Mouse (Mus musculus) gastrocnemius, postnatal 10 days (tissue): Measurements from ENCODE around the gene 3830406C13Rik. TPM values are rescaled to one million over a fixed set of nuclear protein-coding genes. Genes with fewer than 3 reads are reported as not detected.
"Not testable (repeated sequence)": the region's sequence is repeated elsewhere in the genome, so short reads cannot be mapped to it uniquely, and the experiment has no call there.

Experiments
- DNase-seq: peaks from one replicate; pipeline ENCODE4 v3.0.0; 2021; ENCODE audit warnings: mixed read lengths
- long read RNA-seq, 2 experiments: library from polyadenylated mRNA; stranded (forward); transcript quantifications; one replicate each; pipeline ENCODE4 v2.0.0; 2021
- total RNA-seq, 2 experiments: library from RNA; stranded (reverse); gene quantifications; 2 replicates each; pipeline ENCODE4 v1.2.3; 2021

3830406C13Rik gene
- 10 to 100 TPM; 16.5 to 17.0 TPM for total RNA-seq
- long read RNA-seq, experiment 1, partial matches to known transcripts, result 1 of 18 reads
- long read RNA-seq, experiment 1, other reads (novel, unspliced or antisense), result 6 of 18 reads
- long read RNA-seq, experiment 2, transcript 3830406C13Rik-202 (5 exons, 2,452 nt), result major isoform, 9 of 16 reads
- long read RNA-seq, experiment 2, partial matches to known transcripts, result 1 of 16 reads
- long read RNA-seq, experiment 2, other reads (novel, unspliced or antisense), result 4 of 16 reads

GRCm38 (mm10) chr14:12284141-12284912 lies at the start of gene 3830406C13Rik:
Gene 3830406C13Rik, plus strand, starts transcription at chr14:12284173.
- DNase-seq, result peak; percentile 80

GRCm38 (mm10) chr14:12243726-12244125 lies 40.2 kb upstream of the 3830406C13Rik start:
- no peak for DNase-seq

DNA sequence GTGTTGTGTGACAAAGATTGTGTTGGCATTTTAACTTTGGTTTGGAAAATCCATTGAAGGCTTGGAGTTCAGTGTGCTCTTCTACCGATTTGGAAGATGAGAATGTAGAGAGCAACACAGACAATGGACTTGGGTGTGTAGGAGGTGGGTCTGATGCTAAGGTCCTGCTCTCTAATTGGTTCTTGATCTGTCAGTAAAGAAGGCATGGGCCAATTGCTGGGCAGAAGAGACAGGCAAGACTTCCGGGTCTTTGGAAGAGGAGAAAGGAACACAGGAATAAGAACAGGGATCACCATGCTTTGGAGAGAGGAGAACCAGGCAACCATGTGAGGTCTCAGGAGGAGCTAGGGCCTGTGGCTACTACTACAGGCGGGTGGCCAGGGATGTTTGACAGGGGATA lies 7.9 kb upstream of the 3830406C13Rik start:
- no peak for DNase-seq

DNA sequence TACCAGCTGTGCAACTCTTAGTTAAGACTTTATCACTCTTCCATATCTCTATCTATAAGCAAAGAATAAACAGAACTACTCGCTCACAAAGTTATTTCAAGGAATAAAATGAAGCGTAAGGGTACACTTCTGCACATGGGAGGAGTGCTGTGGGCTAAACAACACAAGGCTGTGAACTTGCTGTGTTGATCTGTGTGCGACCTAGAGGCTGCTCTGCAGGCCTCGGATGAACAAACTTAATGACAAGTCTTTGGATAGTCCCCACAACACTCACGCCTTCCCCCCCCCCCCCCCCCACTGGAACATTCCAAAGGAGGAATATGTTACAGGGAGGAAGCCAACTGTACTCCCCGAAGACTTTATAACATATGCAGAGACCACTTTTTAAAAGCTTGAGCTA lies 332 bp upstream of the 3830406C13Rik start, which contains the start of gene Gm49355:
TSS of gene Gm49355 (plus strand) at position 336 of the 400 bp plus-strand sequence.
- no peak for DNase-seq

- DNase-seq, result not testable (repeated sequence)
These were observed 5.8 kb downstream of the 3830406C13Rik start for GRCm38 (mm10) chr14:12289747-12290146.

DNA sequence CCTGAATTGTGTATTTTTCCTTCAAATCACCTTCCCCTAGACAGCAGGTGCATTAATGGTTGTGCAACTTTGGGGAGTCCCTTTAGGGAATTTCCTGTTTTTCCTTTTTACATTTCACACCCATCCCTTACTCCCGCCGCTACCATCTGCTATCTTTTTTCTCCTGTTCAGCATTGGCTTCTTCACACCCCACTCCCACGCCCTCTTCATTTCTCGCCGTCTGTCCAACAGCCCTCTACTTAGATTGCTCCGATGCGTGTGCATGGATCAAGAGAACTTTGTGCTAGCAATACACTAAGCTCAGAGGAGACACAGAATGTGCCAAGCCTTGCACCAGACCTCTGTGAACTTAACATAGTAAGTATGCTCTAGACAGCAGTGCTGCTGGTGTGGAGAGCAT lies 12.4 kb downstream of the 3830406C13Rik start:
- DNase-seq, result no peak

- no peak for DNase-seq
These were observed 15.2 kb downstream of the 3830406C13Rik start for GRCm38 (mm10) chr14:12299171-12299570.

DNA sequence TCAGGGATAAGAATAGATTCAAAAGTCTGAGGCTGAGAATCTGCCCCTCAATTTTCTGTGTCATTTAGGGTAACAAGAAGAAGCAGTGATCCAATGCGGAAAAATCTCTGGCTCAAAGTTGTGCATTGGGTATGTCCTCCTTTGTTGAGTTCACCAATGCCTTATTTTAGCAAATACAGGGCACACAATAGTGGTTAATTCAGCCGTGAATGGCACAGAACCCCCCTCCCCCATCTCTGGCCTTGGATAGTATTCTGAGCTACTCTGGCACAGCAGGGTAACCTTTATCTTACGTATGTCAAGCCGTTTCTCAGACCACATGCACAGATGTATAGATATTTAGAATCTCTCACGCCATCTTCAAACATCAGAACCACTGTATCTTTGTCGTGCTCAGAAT lies 15.7 kb downstream of the 3830406C13Rik start:
- DNase-seq, result no peak

DNA sequence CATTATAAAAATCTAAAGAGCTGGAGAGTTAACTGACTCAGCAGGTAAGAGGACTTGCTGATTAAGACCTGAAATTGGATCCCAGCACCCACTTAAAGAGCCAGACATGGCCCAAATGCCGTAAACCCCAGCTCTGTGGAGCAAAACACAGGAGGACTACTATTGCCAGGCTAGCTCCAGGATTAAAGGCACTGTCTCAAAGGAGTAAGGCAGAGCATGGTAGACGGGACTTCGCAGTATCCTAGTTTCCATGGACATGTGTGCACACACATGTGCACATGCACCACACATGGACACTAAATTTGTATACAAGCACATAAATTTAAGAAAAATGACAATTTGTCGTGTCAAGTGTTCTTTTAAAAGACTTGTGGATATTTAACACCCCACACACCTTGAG lies 16.3 kb downstream of the 3830406C13Rik start:
- DNase-seq, result no peak

GRCm38 (mm10) chr14:12300677-12301076 lies 16.7 kb downstream of the 3830406C13Rik start:
- DNase-seq, result no peak

GRCm38 (mm10) chr14:12303106-12303505 lies 19.1 kb downstream of the 3830406C13Rik start:
- DNase-seq, result no peak

DNA sequence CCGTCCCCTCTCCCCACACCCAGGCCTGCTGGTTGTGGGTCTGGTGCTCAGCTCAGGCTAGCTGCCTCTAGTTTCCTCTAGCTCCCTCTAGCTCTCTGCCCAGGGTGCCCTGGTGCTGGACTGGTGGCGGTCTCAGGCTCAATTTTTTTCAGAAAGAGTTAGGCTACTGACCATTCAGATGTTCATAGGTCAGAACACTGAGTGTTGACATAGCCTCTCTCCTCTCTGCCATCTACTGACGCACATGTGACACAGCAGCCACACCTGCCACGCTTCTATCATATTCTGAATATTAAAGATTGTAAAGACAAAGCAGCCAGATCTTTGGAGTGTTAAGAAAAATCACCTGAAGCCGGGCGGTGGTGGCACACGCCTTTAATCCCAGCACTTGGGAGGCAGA lies 49.6 kb downstream of the 3830406C13Rik start:
- DNase-seq, result no peak

DNA sequence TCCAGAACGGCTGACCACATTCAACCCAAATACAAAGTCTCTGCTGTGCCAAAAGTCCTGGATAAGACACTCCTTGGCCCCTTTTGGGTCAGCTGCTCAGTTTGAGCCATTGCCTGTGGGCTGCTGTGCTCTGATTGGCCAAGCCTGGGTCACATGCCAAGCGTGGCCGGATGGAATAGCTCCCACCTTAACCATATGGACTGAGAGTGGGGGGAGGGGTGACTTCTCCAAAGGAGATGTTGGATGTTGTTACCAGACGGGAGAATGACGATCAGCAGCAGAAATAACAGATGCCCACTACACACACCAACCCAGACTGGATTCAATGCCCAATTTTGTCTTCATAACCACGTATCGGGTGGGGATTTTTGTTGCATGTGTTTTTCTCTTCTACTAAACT lies 51.0 kb downstream of the 3830406C13Rik start:
- no peak for DNase-seq

DNA sequence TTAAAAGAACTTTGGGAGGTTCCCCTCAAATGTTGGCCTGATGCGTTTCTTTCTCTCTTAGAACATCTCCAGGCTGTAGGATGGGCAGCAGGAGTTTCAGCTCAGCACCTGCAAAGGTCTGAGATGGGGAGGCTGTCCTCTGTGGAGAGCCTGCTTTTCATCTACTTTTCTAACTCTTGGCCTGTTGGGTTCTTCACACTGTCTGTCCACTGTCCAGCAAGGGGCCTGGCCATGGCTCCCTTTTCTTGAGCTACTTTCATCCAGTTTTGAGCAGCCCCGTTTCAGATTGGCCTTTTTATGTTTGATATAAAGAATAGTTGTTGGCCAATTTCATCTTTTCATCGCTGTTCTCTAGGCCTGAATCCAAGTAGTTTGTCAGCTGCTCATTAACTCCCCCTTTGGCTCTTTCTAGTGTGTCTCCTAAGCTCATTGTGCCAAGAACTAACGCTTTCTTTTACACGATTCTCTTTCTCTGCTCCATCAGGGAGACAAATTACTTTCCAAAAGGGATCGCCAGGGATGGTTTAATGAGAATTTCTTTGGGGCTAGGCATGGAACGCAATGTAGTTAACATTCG lies 53.5 kb downstream of the 3830406C13Rik start:
- no peak for DNase-seq

DNA sequence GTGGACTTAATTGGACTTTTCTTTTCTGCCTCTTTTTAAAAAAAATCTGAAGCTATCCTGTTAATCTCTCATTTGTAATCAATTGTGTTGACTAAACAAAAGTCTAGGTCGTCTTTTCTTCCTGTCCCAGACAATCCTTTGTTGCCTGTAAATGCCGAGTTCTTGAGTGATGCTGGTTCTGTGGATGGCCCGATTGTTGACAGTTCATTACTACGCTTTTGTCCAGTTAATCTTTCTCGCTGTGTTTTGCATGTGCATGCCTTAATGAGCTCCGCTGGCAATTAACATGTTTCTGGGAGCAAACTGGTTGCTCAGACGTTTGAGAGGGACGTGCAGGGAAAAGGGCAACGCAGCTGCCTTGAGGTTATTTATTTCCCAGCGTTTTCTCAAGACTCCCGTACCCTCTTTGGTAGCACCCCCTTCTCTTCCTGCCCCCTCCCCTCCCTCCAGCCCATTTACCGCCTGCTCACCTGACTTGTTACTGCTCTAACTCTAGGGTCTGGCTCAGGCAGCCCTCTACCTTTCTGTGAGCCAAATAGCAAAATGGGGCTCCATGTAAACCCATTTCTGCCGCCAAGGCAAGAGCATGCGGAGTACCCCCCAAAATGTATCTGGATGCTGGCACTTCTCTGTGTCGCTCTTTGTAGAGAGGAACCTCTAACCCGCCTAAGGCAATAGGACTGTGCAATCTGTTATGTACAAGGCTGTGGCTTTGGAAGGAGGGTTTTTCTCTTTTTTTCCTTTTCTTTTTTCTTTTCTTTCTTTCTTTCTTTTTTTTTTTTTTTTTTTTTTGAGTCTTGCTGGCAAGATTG lies 54.2 kb downstream of the 3830406C13Rik start:
- DNase-seq, result no peak

DNA sequence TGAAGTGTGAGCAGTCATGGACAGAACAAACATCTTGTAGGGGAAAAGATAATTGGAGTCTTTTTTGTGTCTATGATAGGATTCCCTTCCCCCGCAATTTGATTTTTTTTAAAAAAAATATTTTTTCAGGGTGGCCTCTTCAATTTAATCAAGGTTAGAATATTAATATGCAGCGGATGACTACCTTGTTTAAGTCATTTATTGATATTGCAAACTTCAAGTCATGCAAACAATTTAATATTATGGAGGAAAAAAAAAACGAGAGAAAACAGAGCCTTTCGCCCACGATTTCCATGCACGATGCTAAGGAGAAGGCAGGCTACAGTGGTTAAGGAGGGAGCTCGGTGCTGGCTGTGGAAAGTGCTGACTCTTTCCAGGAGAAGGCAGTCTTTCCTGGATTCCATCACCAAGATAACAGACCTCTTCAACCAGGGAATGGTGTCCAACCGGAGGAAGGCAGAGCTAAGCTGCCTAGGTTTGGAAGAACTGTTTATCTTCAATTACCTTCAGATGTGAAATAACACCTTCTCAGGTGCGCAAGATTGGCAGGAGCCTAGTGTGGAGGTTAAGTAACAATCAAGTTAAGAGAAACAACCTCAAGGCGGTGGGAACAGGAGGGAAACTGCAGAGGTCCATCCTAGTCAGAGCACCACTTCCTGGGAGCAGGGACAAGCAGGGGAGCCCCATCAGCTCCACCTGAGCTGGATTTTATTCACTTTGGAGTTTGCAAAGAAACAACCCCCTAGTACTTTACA lies 55.0 kb downstream of the 3830406C13Rik start:
- no peak for DNase-seq

DNA sequence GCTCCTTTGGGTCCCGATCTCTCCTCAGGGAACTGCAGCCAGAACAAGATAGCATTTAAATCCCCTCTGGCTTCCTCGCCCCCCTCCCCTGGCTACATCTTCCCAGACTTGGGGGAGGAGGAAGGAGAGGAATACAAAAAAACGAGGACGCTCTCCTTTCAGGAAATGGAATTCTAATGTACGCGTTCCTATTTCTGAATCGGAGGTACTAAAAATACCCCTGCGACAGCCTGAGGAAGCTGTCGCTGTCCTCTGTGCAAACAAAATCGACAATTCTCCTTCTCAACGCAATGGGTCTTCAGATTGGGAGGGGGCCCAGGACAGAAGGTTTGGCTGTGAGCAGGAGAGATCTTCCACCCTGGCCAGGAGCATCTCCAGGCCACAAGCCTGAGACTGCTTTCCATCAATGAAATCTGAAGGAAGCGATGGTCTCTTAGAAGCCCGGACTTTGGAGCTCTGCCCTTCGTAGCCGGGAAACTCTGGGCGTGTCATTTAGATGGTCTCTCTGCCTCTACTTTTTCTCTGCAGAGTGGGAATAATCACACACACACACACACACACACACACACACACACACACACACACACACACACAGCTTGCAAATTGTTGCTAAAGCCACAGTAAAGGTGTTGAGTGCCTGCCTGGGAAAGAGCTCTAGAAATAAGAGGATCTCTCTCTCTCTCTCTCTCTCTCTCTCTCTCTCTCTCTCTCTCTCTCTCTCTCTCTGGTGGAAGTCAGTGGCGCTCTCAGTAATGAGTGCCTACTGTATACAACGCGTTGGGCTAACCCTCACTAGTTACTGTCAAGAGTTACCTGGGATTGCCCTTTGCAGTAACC lies 56.5 kb downstream of the 3830406C13Rik start:
- no peak for DNase-seq

DNA sequence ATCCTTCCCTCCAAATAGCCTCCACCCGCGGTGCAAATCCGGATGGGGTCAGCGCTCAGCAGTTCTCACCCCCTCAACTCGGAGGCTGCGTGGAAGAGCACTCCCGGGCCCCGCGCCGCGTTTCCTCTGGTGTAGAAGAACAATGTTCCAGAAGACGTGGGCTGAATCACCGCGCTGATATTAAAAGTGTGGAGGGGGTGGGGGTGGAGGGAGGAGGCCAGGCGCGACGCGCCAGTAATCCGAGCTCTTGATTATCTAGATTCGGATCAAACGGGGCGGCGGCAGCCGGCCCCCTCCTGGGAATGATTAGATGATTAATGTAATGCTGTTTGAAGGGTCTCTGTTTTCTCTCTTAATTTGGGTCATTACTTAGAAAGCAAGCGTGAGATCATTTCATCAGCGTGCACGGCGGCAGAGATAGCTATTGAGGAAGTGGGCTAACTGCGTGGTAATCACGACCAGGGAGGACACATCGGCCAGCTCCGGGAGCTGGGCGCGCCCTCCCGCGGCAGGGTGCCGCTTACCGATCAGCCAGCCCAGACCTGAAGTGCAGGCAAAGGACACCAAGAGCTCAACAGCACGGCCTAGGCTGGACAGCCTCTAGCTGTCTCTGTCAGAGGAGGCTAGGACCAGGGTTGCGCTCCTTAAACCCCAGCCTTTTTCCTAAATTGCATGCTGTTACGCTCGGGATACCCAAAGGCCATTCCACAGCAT lies 57.3 kb downstream of the 3830406C13Rik start:
- no peak for DNase-seq

GRCm38 (mm10) chr14:12341789-12342457 lies 58.0 kb downstream of the 3830406C13Rik start:
- DNase-seq, result no peak
